Mouse (Mus musculus): ENCODE results near the gene Fam240a.

Gene Fam240a

GRCm38 (mm10) chr9:110893429-110893828 is 23.2 kb downstream of the Fam240a start:
- no peak for DNase-seq (ENCODE audit: low read depth, low spot score)

GRCm38 (mm10) chr9:110892552-110892951 is 24.1 kb downstream of the Fam240a start:
- DNase-seq (ENCODE audit: low read depth, low spot score): no peak

- DNase-seq (ENCODE audit: low read depth, low spot score): no peak
Observed at GRCm38 (mm10) chr9:110891077-110891828, 25.4 kb downstream of the Fam240a start.

- peak; percentile 26 for DNase-seq (ENCODE audit: low read depth, low spot score)
Observed at GRCm38 (mm10) chr9:110890026-110890783, 26.5 kb downstream of the Fam240a start.

- DNase-seq (ENCODE audit: low read depth, low spot score): no peak
Observed at GRCm38 (mm10) chr9:110888935-110889334, 27.7 kb downstream of the Fam240a start.

DNA sequence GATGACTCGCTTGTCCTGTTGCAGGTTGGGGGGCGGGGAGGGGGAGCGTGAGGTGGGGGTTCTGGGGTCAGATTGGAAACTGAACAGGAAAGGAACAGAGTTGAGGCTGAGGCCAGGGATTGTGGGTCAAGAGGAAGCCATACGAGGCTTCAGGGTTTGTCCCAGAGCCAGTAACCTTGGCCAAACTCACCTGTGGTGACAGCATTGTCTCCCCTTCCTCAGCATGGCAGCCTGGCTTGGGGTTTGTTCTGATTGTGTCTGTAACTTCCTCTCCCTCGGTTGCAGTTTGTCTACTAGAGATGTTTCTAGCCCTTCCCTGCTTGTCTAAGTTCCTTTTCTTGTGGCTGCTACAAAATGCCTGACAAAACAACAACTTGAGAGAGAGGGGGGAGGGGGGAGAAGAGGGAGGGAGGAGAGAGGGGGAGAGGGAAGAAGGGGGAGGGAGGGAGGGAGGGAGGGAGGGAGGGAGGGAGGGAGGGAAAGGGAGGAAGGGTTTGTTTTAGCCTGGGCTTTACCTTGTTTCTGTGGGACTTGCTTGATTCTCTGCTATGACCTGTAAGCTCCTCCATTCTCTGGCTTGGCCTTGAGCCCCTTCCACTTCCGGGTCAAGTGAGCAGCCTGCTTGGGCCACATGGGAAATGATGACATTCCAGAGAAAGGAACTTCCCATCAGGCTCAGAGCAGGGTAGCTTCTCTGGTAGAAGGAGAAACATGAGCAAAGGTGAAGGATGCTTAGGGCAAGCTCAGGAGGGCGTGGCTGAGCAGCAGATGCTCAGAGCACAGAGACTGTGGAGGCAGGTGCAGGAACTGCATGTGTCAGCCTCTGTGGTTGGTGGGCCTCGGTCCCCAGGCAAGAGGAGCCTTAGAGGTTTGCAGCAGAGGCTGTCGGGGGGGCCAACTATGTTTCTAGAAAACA is 29.0 kb downstream of the Fam240a start:
- DNase-seq (ENCODE audit: low read depth, low spot score): peak; percentile 13

DNA sequence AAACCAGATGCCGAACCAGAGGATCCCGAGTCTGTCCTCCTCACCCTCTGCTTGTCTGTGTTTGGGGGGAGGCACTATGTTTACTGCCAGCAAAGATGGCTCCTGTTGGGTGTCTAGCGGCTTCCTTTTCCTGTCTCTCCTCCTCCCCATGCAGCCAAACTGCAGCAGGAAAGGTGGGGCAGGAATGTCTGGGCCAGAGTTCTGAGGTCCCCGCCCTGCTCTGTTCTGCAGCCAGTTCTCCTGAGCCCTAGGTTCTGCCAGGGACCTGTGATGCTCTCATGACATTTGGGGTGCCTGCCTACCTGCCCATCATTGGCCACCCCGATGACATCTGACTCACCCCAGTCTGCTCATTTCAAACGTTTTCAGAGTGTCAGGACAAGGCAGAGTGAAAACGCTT is 34.7 kb downstream of the Fam240a start:
- no peak for DNase-seq (ENCODE audit: low read depth, low spot score)

- no peak for DNase-seq (ENCODE audit: low read depth, low spot score)
Observed at GRCm38 (mm10) chr9:110880772-110881171, 35.9 kb downstream of the Fam240a start.

DNA sequence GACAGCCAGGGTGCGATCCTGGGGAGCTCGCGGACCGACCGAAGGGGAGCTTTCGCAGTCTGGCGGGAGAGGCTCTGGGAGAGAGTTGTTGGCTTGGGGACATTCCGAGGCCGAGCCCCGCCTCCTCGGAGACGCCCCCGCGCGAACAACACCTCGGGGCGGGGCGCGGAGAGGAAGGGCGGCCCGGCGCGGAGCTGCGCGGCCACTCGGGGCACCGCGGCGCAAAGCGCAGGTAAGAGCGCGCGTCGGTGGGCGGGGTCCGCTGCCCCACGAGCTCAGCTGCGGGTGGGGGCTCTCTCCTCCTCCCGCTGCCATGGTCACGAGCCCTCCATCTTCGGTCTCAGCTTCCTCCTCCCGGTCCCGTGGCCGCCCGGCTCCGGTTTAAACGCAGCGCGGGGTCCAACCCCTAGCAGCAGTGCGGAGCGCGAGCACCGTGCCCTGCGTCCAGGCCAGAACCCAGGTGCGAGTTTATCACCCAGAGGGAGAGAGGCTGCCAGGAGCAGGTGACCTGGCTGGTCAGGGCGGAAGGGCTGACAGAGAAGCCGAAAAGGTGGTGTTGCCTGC is 36.6 kb downstream of the Fam240a start, which contains the start of gene Tmie:
Gene Tmie (minus strand): TSS at position 116 of the 564 bp plus-strand sequence.
- no peak for DNase-seq (ENCODE audit: low read depth, low spot score)

GRCm38 (mm10) chr9:110879191-110879920 is 37.3 kb downstream of the Fam240a start, which contains the start of gene Als2cl:
Als2cl (plus strand) TSS chr9:110879870.
- DNase-seq (ENCODE audit: low read depth, low spot score): no peak

- no peak for DNase-seq (ENCODE audit: low read depth, low spot score)
Observed at GRCm38 (mm10) chr9:110877888-110878287, 38.8 kb downstream of the Fam240a start.

GRCm38 (mm10) chr9:110877353-110877752 is 39.3 kb downstream of the Fam240a start:
- DNase-seq (ENCODE audit: low read depth, low spot score): no peak

GRCm38 (mm10) chr9:110875288-110875695 is 41.4 kb downstream of the Fam240a start:
- DNase-seq (ENCODE audit: low read depth, low spot score): no peak

GRCm38 (mm10) chr9:110874660-110875191 is 41.9 kb downstream of the Fam240a start:
- DNase-seq (ENCODE audit: low read depth, low spot score): no peak

GRCm38 (mm10) chr9:110873681-110874659 is 42.7 kb downstream of the Fam240a start:
- no peak for DNase-seq (ENCODE audit: low read depth, low spot score)

GRCm38 (mm10) chr9:110871030-110871429 is 45.6 kb downstream of the Fam240a start:
- DNase-seq (ENCODE audit: low read depth, low spot score): peak; percentile 71

Data from A20 (cell line).